ENCODE assay signal across 8 mouse cellular contexts in the genomic region with DNA sequence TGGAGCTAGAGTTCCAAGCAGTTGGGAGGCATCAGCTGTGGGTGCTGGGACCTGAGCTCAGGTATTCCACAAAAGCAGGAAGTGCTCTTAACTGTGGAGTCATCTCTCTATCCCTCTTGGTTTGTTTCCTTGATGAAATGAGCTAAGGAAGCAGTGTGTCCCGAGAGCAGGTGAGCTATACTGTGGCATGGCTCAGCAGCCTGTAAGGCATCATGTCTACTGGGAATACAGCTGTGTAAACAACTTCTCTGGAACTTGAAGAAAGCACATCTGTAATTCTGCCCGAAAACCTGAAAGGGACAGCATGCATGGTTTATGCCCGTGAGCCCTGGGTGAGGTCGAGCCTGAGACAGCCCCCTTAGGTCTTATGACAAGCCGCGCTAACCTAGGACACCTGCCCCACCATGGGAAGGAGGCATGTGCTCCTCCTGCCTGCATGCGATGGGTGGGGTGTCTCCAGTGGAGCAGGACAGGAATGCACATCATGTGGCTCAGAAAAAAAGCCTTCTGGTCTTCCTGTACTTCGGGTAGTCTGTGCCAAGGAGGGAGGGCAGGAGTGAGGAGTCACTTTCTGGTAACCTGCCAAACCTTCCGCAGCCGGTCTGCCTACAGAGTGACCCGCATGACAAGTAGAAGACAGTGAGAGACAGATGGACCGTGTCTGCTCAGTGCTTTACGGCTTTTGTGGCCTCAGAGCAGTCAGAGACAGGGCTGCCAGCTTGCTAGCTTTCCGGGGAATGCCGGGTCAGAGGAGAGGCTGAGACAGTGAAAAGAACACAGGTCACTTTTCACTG. TPM values are rescaled to one million over a fixed set of nuclear protein-coding genes. Genes with fewer than 3 reads are reported as not detected.
DNase-seq lines count a peak whose midpoint lies in the region; ATAC-seq and TF ChIP-seq lines count a peak whose summit lies in the region.

No protein-coding gene starts in this region.

- WGBS in liver, embryonic 12.5 days (ENCODE audit: insufficient replicate concordance), result 67% methylated on average over 15 of the region's 15 CpGs
- WGBS in intestine, postnatal 0 days, result 31% methylated on average over 15 of the region's 15 CpGs
- 27% methylated on average over 15 of the region's 15 CpGs for WGBS in limb, embryonic 14.5 days
- WGBS in neural tube, embryonic 15.5 days, result 14% methylated on average over 15 of the region's 15 CpGs

- no peak overlapping the region for H3K4me3 ChIP-seq in liver, embryonic 12.5 days
- H3K4me3 ChIP-seq in intestine, postnatal 0 days (ENCODE audit: low read depth, low read length), result no peak overlapping the region
- no peak overlapping the region for H3K4me3 ChIP-seq in limb, embryonic 14.5 days (replicated peaks; ENCODE audit: low read length)
- no peak overlapping the region for H3K4me3 ChIP-seq in neural tube, embryonic 15.5 days (replicated peaks)

- no peaks in the 10 kb centered on the region for H3K9me3 ChIP-seq in liver, embryonic 12.5 days (replicated peaks)
- no peaks in the 10 kb centered on the region for H3K9me3 ChIP-seq in intestine, postnatal 0 days (ENCODE audit: control insufficient read depth)
- no peaks in the 10 kb centered on the region for H3K9me3 ChIP-seq in limb, embryonic 14.5 days (ENCODE audit: control insufficient read depth, low read length)
- no peaks in the 10 kb centered on the region for H3K9me3 ChIP-seq in neural tube, embryonic 15.5 days (replicated peaks)

- no peak; the same call in 1 of the 2 replicates for ATAC-seq in liver, embryonic 12.5 days
- peak; percentile 25; the same call in 1 of the 2 replicates for ATAC-seq in intestine, postnatal 0 days
- peak; percentile 79 for ATAC-seq in limb, embryonic 14.5 days (ENCODE audit: low FRiP score, low read depth)
- ATAC-seq in neural tube, embryonic 15.5 days (ENCODE audit: low FRiP score), result peak; percentile 88

- no peak overlapping the region for H3K27ac ChIP-seq in liver, embryonic 12.5 days
- H3K27ac ChIP-seq in intestine, postnatal 0 days (ENCODE audit: low read depth, low read length), result no peak overlapping the region
- H3K27ac ChIP-seq in limb, embryonic 14.5 days (replicated peaks; ENCODE audit: low read depth, low read length), result peak overlapping the region; percentile 27; the same call in 1 of the 2 replicates
- peak overlapping the region; percentile 70 for H3K27ac ChIP-seq in neural tube, embryonic 15.5 days (replicated peaks)

- no peak for TF ChIP-seq POLR2A in limb, embryonic 14.5 days (IDR thresholded peaks at IDR 0.05; ENCODE audit: borderline replicate concordance, extremely low read depth, insufficient read depth, insufficient read length)

- H3K4me2 ChIP-seq in liver, embryonic 12.5 days, result no peak overlapping the region
- H3K4me2 ChIP-seq in intestine, postnatal 0 days (replicated peaks; ENCODE audit: low read depth), result peak overlapping the region; percentile 6; the same call in 1 of the 2 replicates
- H3K4me2 ChIP-seq in limb, embryonic 14.5 days (replicated peaks; ENCODE audit: low read depth, low read length, severe bottlenecking), result 0 out of 2 replicates have a peak overlapping the region, but pooled peaks have one; percentile 21
- peak overlapping the region; percentile 28; the same call in 1 of the 2 replicates for H3K4me2 ChIP-seq in neural tube, embryonic 15.5 days

- peak; percentile 14 for DNase-seq in liver
- peak; percentile 68 for DNase-seq in embryo, embryonic 10.5 days (ENCODE audit: low spot score)
- DNase-seq in heart, adult 11 months, result peak; percentile 98
- peak; percentile 81 for DNase-seq in limb, embryonic 14.5 days (ENCODE audit: low spot score)
- DNase-seq in spleen, postnatal 10 days (ENCODE audit: low spot score in 2 of 2), result no peak

- TF ChIP-seq CTCF in intestine, postnatal 0 days (IDR thresholded peaks at IDR 0.05; ENCODE audit: low read depth), result no peak

- H3K36me3 ChIP-seq in liver, embryonic 12.5 days, result no peaks in the 10 kb centered on the region
- H3K36me3 ChIP-seq in intestine, postnatal 0 days (ENCODE audit: control insufficient read depth, insufficient read depth), result no peaks in the 10 kb centered on the region
- peaks cover 9% of the 10 kb centered on the region for H3K36me3 ChIP-seq in limb, embryonic 14.5 days (ENCODE audit: control insufficient read depth, insufficient read depth, low read length)
- H3K36me3 ChIP-seq in neural tube, embryonic 15.5 days, result 0 out of 2 replicates have a peak, but pooled peaks cover 6% of the 10 kb centered on the region

- H3K4me1 ChIP-seq in liver, embryonic 12.5 days, result peaks cover 4% of the 10 kb centered on the region; the same call in 1 of the 2 replicates
- H3K4me1 ChIP-seq in intestine, postnatal 0 days (replicated peaks; ENCODE audit: control insufficient read depth, insufficient read depth, low read length), result 0 out of 2 replicates have a peak, but pooled peaks cover 6% of the 10 kb centered on the region
- H3K4me1 ChIP-seq in limb, embryonic 14.5 days (ENCODE audit: control insufficient read depth, insufficient read depth, low read length), result peaks cover 41% of the 10 kb centered on the region
- H3K4me1 ChIP-seq in neural tube, embryonic 15.5 days, result peaks cover 69% of the 10 kb centered on the region

- H3K27me3 ChIP-seq in liver, embryonic 12.5 days (replicated peaks), result no peaks in the 10 kb centered on the region
- no peaks in the 10 kb centered on the region for H3K27me3 ChIP-seq in intestine, postnatal 0 days (replicated peaks; ENCODE audit: control insufficient read depth, insufficient read depth, low read length)
- no peaks in the 10 kb centered on the region for H3K27me3 ChIP-seq in limb, embryonic 14.5 days (ENCODE audit: control insufficient read depth, insufficient read depth, low read length)
- no peaks in the 10 kb centered on the region for H3K27me3 ChIP-seq in neural tube, embryonic 15.5 days (replicated peaks)

- H3K9ac ChIP-seq in liver, embryonic 12.5 days, result no peak overlapping the region
- H3K9ac ChIP-seq in intestine, postnatal 0 days (ENCODE audit: low read depth, low read length), result no peak overlapping the region
- 0 out of 2 replicates have a peak overlapping the region, but pooled peaks have one; percentile 25 for H3K9ac ChIP-seq in limb, embryonic 14.5 days (ENCODE audit: low read depth, low read length, severe bottlenecking)
- H3K9ac ChIP-seq in neural tube, embryonic 15.5 days (replicated peaks), result no peak overlapping the region

RNA-seq across cellular contexts. Expression of a gene that starts 14.7 kb away (rescaled TPM):
- polyA plus RNA-seq in liver, embryonic 12.5 days (2016; fragmentation: Nextera tagmentation; extraction: Ambion mirVana), result 2.6 and 2.7 TPM in 2 replicates
- polyA plus RNA-seq in intestine, postnatal 0 days (2015; fragmentation: Nextera tagmentation; extraction: Ambion mirVana), result 7.9 and 8.1 TPM in 2 replicates
- 20.4 and 25.6 TPM in 2 replicates for polyA plus RNA-seq in limb, embryonic 14.5 days (2012; rRNA removed)
- 19.5 and 21.6 TPM in 2 replicates for polyA plus RNA-seq in limb, embryonic 14.5 days (2014; fragmentation: Nextera tagmentation; extraction: Ambion mirVana)
- polyA plus RNA-seq in neural tube, embryonic 15.5 days (2015; fragmentation: Nextera tagmentation; extraction: Ambion mirVana), result 50.8 and 57.0 TPM in 2 replicates

Comparison
In these comparisons a context has a peak if more than half of its experiments do, and no peak if none do; other contexts are left out.
1. DNase-seq: peak in liver (single experiment), embryo, embryonic 10.5 days (single experiment), heart, adult 11 months (single experiment) and limb, embryonic 14.5 days (single experiment); none in spleen, postnatal 10 days (0 of 2).
2. H3K27ac ChIP-seq: peak in limb, embryonic 14.5 days (single experiment) and neural tube, embryonic 15.5 days (single experiment); none in liver, embryonic 12.5 days (single experiment) and intestine, postnatal 0 days (single experiment).